Mouse (Mus musculus): ENCODE data around the gene Spats2. TPM values are rescaled to one million over a fixed set of nuclear protein-coding genes. Genes with fewer than 3 reads are reported as not detected.

The Spats2 gene
- polyA plus RNA-seq, 1 experiment from 2014 or later: 11.5 TPM

- no peaks in the 10 kb centered on the region for H3K9me3 ChIP-seq (replicated peaks)
- peak overlapping the region; percentile 44 for H3K4me2 ChIP-seq
- H3K27me3 ChIP-seq: peaks cover 99% of the 10 kb centered on the region
- H3K4me3 ChIP-seq (replicated peaks): peak overlapping the region; percentile 25
- H3K9ac ChIP-seq: no peak overlapping the region
- DNase-seq: peak; percentile 38
- no peaks in the 10 kb centered on the region for H3K36me3 ChIP-seq
- peaks cover 33% of the 10 kb centered on the region for H3K4me1 ChIP-seq (replicated peaks)
- peak; percentile 46 for ATAC-seq (ENCODE audit: low read depth)
- under 1% methylated on average over 27 of the region's 27 CpGs for WGBS (ENCODE audit: insufficient replicate concordance)
- no peak overlapping the region for H3K27ac ChIP-seq
Measured at GRCm38 (mm10) chr15:99088292-99088691, 37.4 kb upstream of the Spats2 start.

- H3K4me2 ChIP-seq: peak overlapping the region; percentile 44
- peaks cover 33% of the 10 kb centered on the region for H3K4me1 ChIP-seq (replicated peaks)
- H3K9me3 ChIP-seq (replicated peaks): no peaks in the 10 kb centered on the region
- no peaks in the 10 kb centered on the region for H3K36me3 ChIP-seq
- H3K9ac ChIP-seq: no peak overlapping the region
- ATAC-seq (ENCODE audit: low read depth) (0 out of 2 replicates have a peak, but pooled peaks have one; percentile 17), DNase-seq (no peak)
- H3K27ac ChIP-seq: no peak overlapping the region
- H3K4me3 ChIP-seq (replicated peaks): 0 out of 2 replicates have a peak overlapping the region, but pooled peaks have one; percentile 6
- WGBS (ENCODE audit: insufficient replicate concordance): 10% methylated on average over 14 of the region's 14 CpGs
- peaks cover 99% of the 10 kb centered on the region for H3K27me3 ChIP-seq
Measured at GRCm38 (mm10) chr15:99089069-99089468, 36.6 kb upstream of the Spats2 start.

GRCm38 (mm10) chr15:99092870-99093269 is 32.8 kb upstream of the Spats2 start, which contains the start of gene Dnajc22:
Dnajc22 (plus strand) TSS chr15:99093170.
- peaks cover 100% of the 10 kb centered on the region for H3K27me3 ChIP-seq
- ATAC-seq (ENCODE audit: low read depth) (no peak), DNase-seq (no peak)
- 50% methylated on average over 8 of the region's 8 CpGs for WGBS (ENCODE audit: insufficient replicate concordance)
- no peaks in the 10 kb centered on the region for H3K36me3 ChIP-seq
- H3K4me3 ChIP-seq (replicated peaks): peak within 1 kb of the TSS; percentile 44
- no peak within 1 kb of the TSS for H3K27ac ChIP-seq
- peak within 1 kb of the TSS; percentile 63 for H3K4me2 ChIP-seq
- no peak within 1 kb of the TSS; the same call in 1 of the 2 replicates for H3K9ac ChIP-seq
- H3K4me1 ChIP-seq (replicated peaks): peaks cover 37% of the 10 kb centered on the region
- no peaks in the 10 kb centered on the region for H3K9me3 ChIP-seq (replicated peaks)

GRCm38 (mm10) chr15:99093291-99094258 is 32.1 kb upstream of the Spats2 start:
- H3K4me2 ChIP-seq: peak overlapping the region; percentile 63
- WGBS (ENCODE audit: insufficient replicate concordance): 1% methylated on average over 56 of the region's 56 CpGs
- no peaks in the 10 kb centered on the region for H3K36me3 ChIP-seq
- ATAC-seq (ENCODE audit: low read depth) (no peak), DNase-seq (no peak)
- no peaks in the 10 kb centered on the region for H3K9me3 ChIP-seq (replicated peaks)
- peaks cover 100% of the 10 kb centered on the region for H3K27me3 ChIP-seq
- H3K27ac ChIP-seq: no peak overlapping the region
- H3K4me3 ChIP-seq (replicated peaks): peak overlapping the region; percentile 44
- no peak overlapping the region; the same call in 1 of the 2 replicates for H3K9ac ChIP-seq
- H3K4me1 ChIP-seq (replicated peaks): peaks cover 37% of the 10 kb centered on the region

- Histone ChIP-seq H3K27ac (no peak overlapping the region), H3K27me3 (peaks cover 100% of the 10 kb centered on the region), H3K36me3 (no peaks in the 10 kb centered on the region), H3K9me3 (replicated peaks) (no peaks in the 10 kb centered on the region), H3K4me2 (no peak overlapping the region), H3K9ac (no peak overlapping the region), H3K4me1 (replicated peaks) (peaks cover 36% of the 10 kb centered on the region), H3K4me3 (replicated peaks) (no peak overlapping the region)
- WGBS (ENCODE audit: insufficient replicate concordance): 4% methylated on average over 27 of the region's 27 CpGs
- DNase-seq (no peak), ATAC-seq (ENCODE audit: low read depth) (no peak)
Measured at GRCm38 (mm10) chr15:99094631-99095270, 31.0 kb upstream of the Spats2 start.

- Histone ChIP-seq H3K9me3 (replicated peaks) (no peaks in the 10 kb centered on the region), H3K4me2 (no peak overlapping the region), H3K36me3 (no peaks in the 10 kb centered on the region), H3K27me3 (peaks cover 100% of the 10 kb centered on the region), H3K4me3 (replicated peaks) (no peak overlapping the region), H3K27ac (no peak overlapping the region), H3K9ac (no peak overlapping the region), H3K4me1 (replicated peaks) (peaks cover 36% of the 10 kb centered on the region)
- ATAC-seq (ENCODE audit: low read depth) (no peak), DNase-seq (no peak)
- WGBS (ENCODE audit: insufficient replicate concordance): 10% methylated on average over 6 of the region's 6 CpGs
Measured at GRCm38 (mm10) chr15:99095356-99095755, 30.4 kb upstream of the Spats2 start.

GRCm38 (mm10) chr15:99096061-99096793 is 29.5 kb upstream of the Spats2 start:
- Histone ChIP-seq H3K9ac (peak overlapping the region; percentile 33; the same call in 1 of the 2 replicates), H3K27ac (no peak overlapping the region), H3K4me3 (replicated peaks) (peak overlapping the region; percentile 39), H3K36me3 (no peaks in the 10 kb centered on the region; the same call in 1 of the 2 replicates), H3K4me2 (peak overlapping the region; percentile 57), H3K27me3 (peaks cover 99% of the 10 kb centered on the region), H3K9me3 (replicated peaks) (no peaks in the 10 kb centered on the region), H3K4me1 (replicated peaks) (peaks cover 36% of the 10 kb centered on the region)
- WGBS (ENCODE audit: insufficient replicate concordance): 6% methylated on average over 24 of the region's 24 CpGs
- DNase-seq: no peak
- no peak for ATAC-seq (ENCODE audit: low read depth)

- ATAC-seq (ENCODE audit: low read depth) (no peak), DNase-seq (no peak)
- H3K27ac ChIP-seq: no peak overlapping the region
- peak overlapping the region; percentile 39 for H3K4me3 ChIP-seq (replicated peaks)
- peaks cover 36% of the 10 kb centered on the region for H3K4me1 ChIP-seq (replicated peaks)
- peaks cover 96% of the 10 kb centered on the region for H3K27me3 ChIP-seq
- H3K9me3 ChIP-seq (replicated peaks): no peaks in the 10 kb centered on the region
- WGBS (ENCODE audit: insufficient replicate concordance): under 1% methylated on average over 56 of the region's 58 CpGs
- peak overlapping the region; percentile 57 for H3K4me2 ChIP-seq
- no peaks in the 10 kb centered on the region; the same call in 1 of the 2 replicates for H3K36me3 ChIP-seq
- peak overlapping the region; percentile 33; the same call in 1 of the 2 replicates for H3K9ac ChIP-seq
Measured at GRCm38 (mm10) chr15:99096831-99097500, 28.8 kb upstream of the Spats2 start.

- Histone ChIP-seq H3K4me2 (peak overlapping the region; percentile 57), H3K4me3 (replicated peaks) (peak overlapping the region; percentile 39), H3K27me3 (peaks cover 86% of the 10 kb centered on the region), H3K9me3 (replicated peaks) (no peaks in the 10 kb centered on the region), H3K9ac (no peak overlapping the region), H3K36me3 (no peaks in the 10 kb centered on the region; the same call in 1 of the 2 replicates), H3K27ac (no peak overlapping the region), H3K4me1 (replicated peaks) (peaks cover 36% of the 10 kb centered on the region)
- ATAC-seq (ENCODE audit: low read depth): no peak
- 2% methylated on average over 39 of the region's 39 CpGs for whole genome bisulfite sequencing (ENCODE audit: insufficient replicate concordance)
- DNase-seq: no peak
Measured at GRCm38 (mm10) chr15:99097840-99098492, 27.8 kb upstream of the Spats2 start.

GRCm38 (mm10) chr15:99098493-99098861 is 27.2 kb upstream of the Spats2 start:
- ATAC-seq (ENCODE audit: low read depth) (0 out of 2 replicates have a peak, but pooled peaks have one; percentile 3), DNase-seq (no peak)
- Histone ChIP-seq H3K4me3 (replicated peaks) (peak overlapping the region; percentile 39), H3K4me1 (replicated peaks) (peaks cover 33% of the 10 kb centered on the region), H3K9ac (no peak overlapping the region), H3K4me2 (peak overlapping the region; percentile 57), H3K27me3 (peaks cover 81% of the 10 kb centered on the region), H3K36me3 (no peaks in the 10 kb centered on the region; the same call in 1 of the 2 replicates), H3K27ac (no peak overlapping the region), H3K9me3 (replicated peaks) (no peaks in the 10 kb centered on the region)
- WGBS (ENCODE audit: insufficient replicate concordance): 2% methylated on average over 9 of the region's 9 CpGs

All from liver, embryonic 13.5 days (tissue).